Mouse (Mus musculus) megakaryocyte, embryonic 14.5 days (primary cell): Measurements from ENCODE around the gene Cdc25a. TPM values are rescaled to one million over a fixed set of nuclear protein-coding genes. Genes with fewer than 3 reads are reported as not detected.

Source experiments
- H3K27me3 ChIP-seq: replicated peaks from 2 replicates; pipeline ENCODE3; 2012; ENCODE audit warnings: inconsistent platforms
- H3K36me3 ChIP-seq: replicated peaks from 2 replicates; pipeline ENCODE3; 2012; ENCODE audit warnings: low read length, inconsistent platforms, mixed read lengths
- H3K4me1 ChIP-seq: 2 replicates; pipeline ENCODE4 v1.6.1; 2012; ENCODE audit warnings: inconsistent platforms
- H3K4me3 ChIP-seq: replicated peaks from 2 replicates; pipeline ENCODE3; 2012; ENCODE audit warnings: moderate library complexity, mild to moderate bottlenecking, inconsistent platforms
- H3K9me3 ChIP-seq: 2 replicates; pipeline ENCODE4 v1.6.1; 2012; ENCODE audit warnings: inconsistent platforms
- FLI1 ChIP-seq: IDR thresholded peaks from 2 replicates; pipeline ENCODE4 v1.6.1; 2012; ENCODE audit warnings: low read length, inconsistent platforms, mixed read lengths
- GATA1 ChIP-seq: IDR thresholded peaks from 3 replicates; pipeline ENCODE4 v1.6.1; 2012; ENCODE audit warnings: mixed read lengths, low read length, inconsistent platforms, borderline replicate concordance
- polyA plus RNA-seq: library from polyadenylated mRNA; stranded (reverse); fragments of >175 nt; gene quantifications from 2 replicates; pipeline ENCODE4 v1.2.3, GENCODE M21; 2012; ENCODE audit warnings: low replicate concordance; ENCODE audit not compliant: insufficient read depth

The Cdc25a gene
- polyA plus RNA-seq, 1 experiment, result 15.0 TPM

DNA sequence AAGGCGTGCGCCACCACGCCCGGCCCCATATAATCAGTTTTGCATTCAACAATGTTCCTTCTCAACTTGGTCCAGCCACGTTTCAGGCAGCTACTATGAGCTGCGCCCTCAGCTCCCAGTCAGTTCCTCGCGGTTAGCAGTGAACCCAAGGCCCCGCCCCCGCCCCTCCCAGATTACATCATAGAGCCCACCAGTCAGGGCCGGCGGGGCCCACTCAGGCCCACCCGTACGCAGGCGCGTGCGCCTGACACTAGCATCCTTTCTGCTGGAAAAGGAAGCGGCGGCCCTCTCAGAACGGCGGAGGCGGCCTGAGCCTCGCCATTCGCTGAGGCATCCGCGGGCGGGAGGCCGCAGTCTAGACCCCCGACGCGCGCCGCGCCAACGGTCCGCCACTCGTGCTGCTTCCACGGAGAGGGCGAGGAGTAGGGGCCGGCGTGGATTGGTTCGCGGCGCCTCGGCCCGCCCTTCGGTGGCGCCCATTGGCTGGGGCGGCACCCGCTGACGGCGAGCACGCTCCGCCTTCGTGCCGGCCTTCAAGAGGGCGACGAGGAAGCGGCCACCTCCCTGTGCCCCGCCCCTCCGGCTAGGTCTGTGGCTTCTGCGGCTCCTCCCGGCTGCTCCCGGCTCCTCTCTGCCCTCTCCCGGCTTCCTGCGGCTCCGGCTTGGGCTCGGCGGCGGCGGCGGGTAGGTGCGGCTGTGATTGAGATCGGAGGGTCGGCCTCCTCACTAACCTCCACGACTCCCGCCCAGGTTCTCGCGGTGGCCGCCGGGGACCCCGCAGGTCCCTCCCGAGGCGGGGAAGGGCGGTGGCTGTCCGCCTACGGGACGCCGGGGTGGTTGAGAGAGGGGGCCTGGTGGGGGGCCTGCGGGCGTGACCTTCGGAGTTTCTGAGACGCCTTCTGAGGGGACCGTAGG, 56.1 kb downstream of the Cdc25a start, which contains the start of gene Map4:
Gene Map4 (plus strand): TSS at position 204 of the 915 bp plus-strand sequence.
- Histone ChIP-seq H3K36me3 (no peaks in the 10 kb centered on the region), H3K27me3 (peaks cover 27% of the 10 kb centered on the region), H3K4me1 (peaks cover 16% of the 10 kb centered on the region), H3K9me3 (no peaks in the 10 kb centered on the region), H3K4me3 (peak within 1 kb of the TSS; percentile 93)
- TF ChIP-seq FLI1, result no peak
- TF ChIP-seq GATA1, result no peak

DNA sequence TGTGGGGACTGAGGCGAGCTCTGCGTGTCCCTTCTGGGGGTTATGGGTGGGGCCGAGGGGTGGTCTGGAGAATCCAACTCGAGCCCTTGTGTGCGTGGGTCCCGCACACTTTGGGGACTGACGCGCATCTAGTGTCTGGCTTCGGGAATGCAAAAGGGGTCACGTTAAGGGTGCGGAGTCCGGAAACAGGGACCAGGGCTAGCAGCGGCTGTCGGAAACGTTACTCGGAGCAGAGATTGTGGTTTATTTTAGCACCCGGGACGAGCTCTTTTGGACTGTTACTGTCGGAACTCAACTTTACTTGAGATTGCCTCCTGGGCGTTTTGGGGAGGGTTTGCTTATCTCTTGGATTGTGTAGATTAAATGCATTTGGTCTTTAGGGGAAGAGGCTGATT, 57.0 kb downstream of the Cdc25a start:
- no peak for TF ChIP-seq GATA1
- Histone ChIP-seq H3K4me3 (peak overlapping the region; percentile 93), H3K9me3 (no peaks in the 10 kb centered on the region), H3K4me1 (peaks cover 16% of the 10 kb centered on the region), H3K36me3 (no peaks in the 10 kb centered on the region), H3K27me3 (peaks cover 27% of the 10 kb centered on the region)

DNA sequence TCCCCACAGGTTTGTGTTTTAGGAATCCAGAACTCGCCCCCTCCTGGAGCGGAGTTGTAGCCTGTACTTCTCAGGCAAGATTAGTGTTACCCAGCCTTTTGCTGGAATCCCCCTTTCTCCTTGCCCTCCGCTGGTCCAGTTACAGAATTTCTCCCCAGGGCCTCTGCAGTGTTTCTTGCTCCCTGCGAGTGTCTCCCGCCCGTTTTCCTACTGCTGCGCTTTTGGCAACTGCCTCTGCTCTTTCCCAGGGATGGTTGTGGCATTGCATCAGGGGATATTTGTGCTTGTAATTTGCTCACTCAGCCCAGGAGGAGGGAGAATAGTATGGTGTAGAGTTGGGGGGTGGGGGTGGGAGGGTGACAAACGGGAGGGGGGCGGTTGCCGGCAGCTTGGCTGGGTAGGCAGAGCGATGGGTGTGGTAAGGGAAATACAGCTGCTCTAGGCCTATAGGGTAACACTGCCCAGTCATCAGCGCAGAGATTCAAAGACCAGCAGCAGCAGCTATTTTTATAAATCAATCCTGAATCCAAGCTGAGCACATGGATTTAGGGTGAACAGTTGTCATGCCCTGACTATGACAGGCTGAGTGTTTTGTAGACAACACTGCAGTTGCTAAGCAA, 57.5 kb downstream of the Cdc25a start:
- Histone ChIP-seq H3K4me1 (peaks cover 16% of the 10 kb centered on the region), H3K27me3 (peaks cover 27% of the 10 kb centered on the region), H3K9me3 (no peaks in the 10 kb centered on the region), H3K36me3 (no peaks in the 10 kb centered on the region), H3K4me3 (peak overlapping the region; percentile 93)
- TF ChIP-seq FLI1 (no peak), GATA1 (no peak)

DNA sequence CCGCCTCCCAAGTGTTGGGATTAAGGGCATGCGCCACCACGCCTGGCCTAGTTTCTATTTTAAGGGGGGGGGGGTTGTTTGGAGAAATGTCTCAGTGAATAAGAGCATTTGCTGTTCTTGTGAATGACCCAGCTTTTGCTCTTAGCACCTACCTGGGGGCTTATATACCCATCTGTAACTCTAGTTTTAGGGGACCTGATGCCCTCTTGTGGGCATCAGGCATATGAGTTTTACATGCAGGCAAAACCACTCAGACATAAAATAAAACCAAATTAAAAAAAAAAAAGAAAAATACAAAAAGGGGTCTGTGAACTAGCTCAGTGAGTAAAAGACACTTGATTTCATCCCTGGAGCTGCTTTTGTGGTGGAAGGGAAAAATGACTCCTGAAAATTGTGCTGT, 64.0 kb downstream of the Cdc25a start:
- no peak overlapping the region for H3K4me3 ChIP-seq
- H3K36me3 ChIP-seq, result no peaks in the 10 kb centered on the region
- H3K27me3 ChIP-seq, result peaks cover 4% of the 10 kb centered on the region
- H3K9me3 ChIP-seq, result no peaks in the 10 kb centered on the region
- TF ChIP-seq FLI1 (no peak), GATA1 (no peak)
- H3K4me1 ChIP-seq, result no peaks in the 10 kb centered on the region

DNA sequence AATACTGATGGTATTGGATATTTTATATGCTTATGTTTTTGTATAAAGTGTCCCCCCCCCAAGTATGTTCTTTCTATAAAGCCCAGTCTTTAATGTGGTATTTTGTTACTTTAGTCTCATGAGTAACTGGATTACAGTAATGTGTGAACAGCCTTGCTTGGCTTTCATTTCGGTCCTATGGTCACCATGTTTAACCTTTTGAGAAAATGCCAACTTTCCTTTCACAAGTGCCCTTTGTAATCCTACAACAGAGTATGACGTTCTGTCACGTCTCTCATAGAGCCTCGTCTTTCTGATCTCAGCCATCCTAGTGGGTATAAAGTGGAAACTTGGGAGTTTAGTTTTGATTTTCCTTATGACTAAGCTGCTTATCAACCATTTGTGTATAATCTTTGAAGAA, 67.4 kb downstream of the Cdc25a start:
- H3K36me3 ChIP-seq, result no peaks in the 10 kb centered on the region
- no peak for TF ChIP-seq GATA1
- TF ChIP-seq FLI1, result no peak
- H3K9me3 ChIP-seq, result no peaks in the 10 kb centered on the region
- H3K27me3 ChIP-seq, result no peaks in the 10 kb centered on the region
- H3K4me1 ChIP-seq, result no peaks in the 10 kb centered on the region
- H3K4me3 ChIP-seq, result no peak overlapping the region

Other genes starting within 250 kb of the Cdc25a start
- not detected in 2 replicates for gene Fbxw24, start 249.5 kb upstream of the Cdc25a start, polyA plus RNA-seq
- gene Fbxw25, start 210.9 kb upstream of the Cdc25a start, polyA plus RNA-seq, result not detected in 2 replicates
- not detected in 2 replicates for gene Fbxw18, start 172.9 kb upstream of the Cdc25a start, polyA plus RNA-seq
- gene Fbxw26, start 129.5 kb upstream of the Cdc25a start, polyA plus RNA-seq, result not detected in 2 replicates
- gene Fbxw27, start 84.9 kb upstream of the Cdc25a start, polyA plus RNA-seq, result not detected in 2 replicates
- gene Spink8, start 63.3 kb upstream of the Cdc25a start, polyA plus RNA-seq, result not detected in 2 replicates
- 6.4 and 9.2 TPM in 2 replicates for gene Nme6, start 42.8 kb upstream of the Cdc25a start, polyA plus RNA-seq
- 9.6 TPM in 1 of 2 replicates, not detected in the other for gene Camp, start 26.0 kb upstream of the Cdc25a start, polyA plus RNA-seq
- gene Map4, start 55.9 kb downstream of the Cdc25a start, polyA plus RNA-seq, result 13.9 and 22.7 TPM in 2 replicates
- 25.1 and 89.2 TPM in 2 replicates for gene Smarcc1, start 242.1 kb downstream of the Cdc25a start, polyA plus RNA-seq
- 8.9 and 15.5 TPM in 2 replicates for gene Dhx30, start 242.3 kb downstream of the Cdc25a start, polyA plus RNA-seq